Mouse (Mus musculus) heart, adult 2 months (tissue): ENCODE results near the gene Brca2.

Source experiments
- CTCF ChIP-seq: fragments of 200-600 bp; IDR thresholded peaks from 2 replicates; pipeline ENCODE4 v1.8.1; 2022; ENCODE audit warnings: antibody characterized with exemption, mild to moderate bottlenecking, moderate library complexity
- EP300 ChIP-seq: fragments of 200-500 bp; IDR thresholded peaks from 2 replicates; pipeline ENCODE4 v1.6.1; 2011; ENCODE audit warnings: low read depth, low read length, control low read depth; ENCODE audit not compliant: insufficient read depth
- POLR2A ChIP-seq: fragments of 200-500 bp; IDR thresholded peaks from 2 replicates; pipeline ENCODE4 v1.6.1; 2011; ENCODE audit warnings: mild to moderate bottlenecking, low read depth, low read length, control low read depth; ENCODE audit not compliant: insufficient read depth

DNA sequence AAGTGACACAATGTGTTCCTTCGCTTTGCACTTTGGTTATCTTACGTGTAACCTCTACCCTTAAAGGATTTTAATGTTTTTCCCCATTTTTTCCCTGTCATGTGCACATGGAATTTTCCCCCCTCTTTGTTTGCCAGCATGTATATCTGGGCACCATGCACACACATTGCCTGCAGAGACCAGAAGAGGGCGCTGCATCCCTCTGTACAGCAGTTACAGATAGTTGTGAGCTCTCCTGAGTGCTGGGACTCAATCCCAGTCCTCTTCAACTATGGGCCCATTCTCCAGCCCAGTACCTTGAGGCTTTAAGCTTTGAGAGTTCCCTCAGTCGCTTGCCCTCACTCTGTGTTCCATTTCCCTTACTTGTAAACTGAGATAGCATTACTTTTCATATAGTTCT, 9.2 kb upstream of the Brca2 start:
- TF ChIP-seq POLR2A (no peak), CTCF (no peak), EP300 (no peak)
